Mouse (Mus musculus): ENCODE measurements around the gene Bach2. TPM values are rescaled to one million over a fixed set of nuclear protein-coding genes. Genes with fewer than 3 reads are reported as not detected.

Gene Bach2
- polyA plus RNA-seq, 1 experiment from 2014 or later = 12.2 TPM

GRCm38 (mm10) chr4:32281306-32281705 is 42.7 kb downstream of the Bach2 start:
- no peak for ATAC-seq (ENCODE audit: low FRiP score, low read depth)
- 90% methylated on average over 6 of the region's 6 CpGs for WGBS
- Histone ChIP-seq H3K27ac (no peak overlapping the region), H3K9ac (no peak overlapping the region), H3K4me2 (replicated peaks) (no peak overlapping the region), H3K4me1 (peaks cover 30% of the 10 kb centered on the region), H3K4me3 (no peak overlapping the region), H3K27me3 (no peaks in the 10 kb centered on the region), H3K9me3 (no peaks in the 10 kb centered on the region), H3K36me3 (no peaks in the 10 kb centered on the region)

GRCm38 (mm10) chr4:32286405-32286804 is 47.8 kb downstream of the Bach2 start:
- no peaks in the 10 kb centered on the region for H3K36me3 ChIP-seq

GRCm38 (mm10) chr4:32288036-32288860 is 49.6 kb downstream of the Bach2 start:
- 47% methylated on average over 11 of the region's 11 CpGs for WGBS
- Histone ChIP-seq H3K9me3 (no peaks in the 10 kb centered on the region), H3K27me3 (no peaks in the 10 kb centered on the region), H3K27ac (no peak overlapping the region), H3K36me3 (no peaks in the 10 kb centered on the region), H3K4me2 (replicated peaks) (no peak overlapping the region; the same call in 1 of the 2 replicates), H3K9ac (no peak overlapping the region), H3K4me3 (no peak overlapping the region), H3K4me1 (peaks cover 61% of the 10 kb centered on the region)
- peak; percentile 29; the same call in 1 of the 2 replicates for ATAC-seq (ENCODE audit: low FRiP score, low read depth)

More at GRCm38 (mm10) chr4:32286405-32286804, 47.8 kb downstream of the Bach2 start:
- Histone ChIP-seq H3K27me3 (no peaks in the 10 kb centered on the region), H3K9ac (no peak overlapping the region), H3K9me3 (no peaks in the 10 kb centered on the region), H3K27ac (no peak overlapping the region), H3K4me3 (no peak overlapping the region), H3K4me2 (replicated peaks) (no peak overlapping the region), H3K4me1 (peaks cover 43% of the 10 kb centered on the region)
- WGBS = 86% methylated on average over 8 of the region's 8 CpGs
- no peak for ATAC-seq (ENCODE audit: low FRiP score, low read depth)

DNA sequence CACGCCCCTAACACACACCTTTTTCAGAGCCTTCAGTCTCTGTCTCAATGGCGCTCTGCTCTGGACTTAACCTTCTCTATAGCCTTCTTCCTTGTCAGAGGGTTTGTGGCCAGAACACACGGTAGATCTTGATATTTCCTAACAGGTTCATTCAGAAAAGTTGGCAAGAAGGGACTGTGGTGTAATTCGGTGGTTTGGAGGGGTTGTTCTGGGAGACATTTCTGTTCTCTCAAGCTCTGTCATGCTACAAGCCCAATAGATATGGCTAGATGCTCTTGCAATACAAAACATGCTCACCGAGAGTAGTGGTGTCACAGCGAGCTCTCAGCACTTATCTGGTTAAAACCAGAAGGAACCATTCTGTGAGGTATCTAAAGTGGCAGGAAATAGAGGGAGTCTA is 51.2 kb downstream of the Bach2 start:
- peaks cover 73% of the 10 kb centered on the region for H3K4me1 ChIP-seq
- no peaks in the 10 kb centered on the region for H3K36me3 ChIP-seq
- H3K4me2 ChIP-seq (replicated peaks) = no peak overlapping the region
- H3K27ac ChIP-seq = peak overlapping the region; percentile 44; the same call in 1 of the 2 replicates
- no peaks in the 10 kb centered on the region for H3K9me3 ChIP-seq
- no peak overlapping the region for H3K4me3 ChIP-seq
- 80% methylated on average over 6 of the region's 6 CpGs for WGBS
- H3K27me3 ChIP-seq = no peaks in the 10 kb centered on the region
- H3K9ac ChIP-seq = no peak overlapping the region
- ATAC-seq (ENCODE audit: low FRiP score, low read depth) = no peak

- H3K4me3 ChIP-seq = no peak overlapping the region
- H3K27me3 ChIP-seq = no peaks in the 10 kb centered on the region
- ATAC-seq (ENCODE audit: low FRiP score, low read depth) = no peak
- H3K27ac ChIP-seq = no peak overlapping the region
- no peak overlapping the region for H3K9ac ChIP-seq
- peaks cover 73% of the 10 kb centered on the region for H3K4me1 ChIP-seq
- no peaks in the 10 kb centered on the region for H3K36me3 ChIP-seq
- WGBS = 79% methylated on average over 4 of the region's 4 CpGs
- H3K9me3 ChIP-seq = no peaks in the 10 kb centered on the region
- H3K4me2 ChIP-seq (replicated peaks) = no peak overlapping the region
Measured at GRCm38 (mm10) chr4:32291406-32291805, 52.8 kb downstream of the Bach2 start.

- Histone ChIP-seq H3K4me1 (peaks cover 81% of the 10 kb centered on the region), H3K27ac (peak overlapping the region; percentile 48; the same call in 1 of the 2 replicates)
- no peak for ATAC-seq (ENCODE audit: low FRiP score, low read depth)
Measured at GRCm38 (mm10) chr4:32293686-32294265, 55.2 kb downstream of the Bach2 start.

DNA sequence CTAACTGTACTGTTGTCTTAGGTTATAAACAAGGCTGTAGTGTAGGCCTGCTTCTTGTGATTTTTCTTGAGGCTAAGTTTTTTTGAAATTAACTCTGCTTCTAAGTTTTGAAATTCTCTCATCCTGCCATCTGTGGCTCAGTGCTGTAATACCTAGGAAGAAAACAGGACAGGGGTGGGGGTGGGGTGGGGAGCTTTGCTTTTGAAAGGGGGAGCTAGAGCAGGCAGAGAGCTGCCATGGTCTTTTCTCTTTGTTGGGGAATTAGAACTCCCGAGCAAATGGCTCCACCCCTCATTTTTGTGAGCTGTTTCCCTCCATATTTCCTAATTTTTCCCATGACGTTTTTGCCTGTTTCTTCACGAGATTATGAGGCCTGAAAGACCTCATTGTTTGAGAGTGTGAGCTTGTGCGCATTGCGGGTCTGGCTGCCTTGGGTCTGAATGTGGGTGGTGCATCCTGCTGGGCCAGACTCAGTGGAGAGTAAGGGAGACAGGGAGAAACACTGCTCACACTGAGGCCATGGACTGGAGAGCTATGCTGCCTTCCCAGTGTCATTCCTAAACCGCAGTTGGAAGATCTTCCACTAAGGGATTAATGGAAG is 58.6 kb downstream of the Bach2 start:
- WGBS = 25% methylated on average over 6 of the region's 6 CpGs
- peak; percentile 74; the same call in 1 of the 2 replicates for ATAC-seq (ENCODE audit: low FRiP score, low read depth)

More at GRCm38 (mm10) chr4:32293686-32294265, 55.2 kb downstream of the Bach2 start:
- 37% methylated on average over 7 of the region's 7 CpGs for WGBS
- Histone ChIP-seq H3K9ac (no peak overlapping the region), H3K4me2 (replicated peaks) (no peak overlapping the region), H3K36me3 (no peaks in the 10 kb centered on the region), H3K27me3 (no peaks in the 10 kb centered on the region), H3K4me3 (no peak overlapping the region), H3K9me3 (no peaks in the 10 kb centered on the region)

DNA sequence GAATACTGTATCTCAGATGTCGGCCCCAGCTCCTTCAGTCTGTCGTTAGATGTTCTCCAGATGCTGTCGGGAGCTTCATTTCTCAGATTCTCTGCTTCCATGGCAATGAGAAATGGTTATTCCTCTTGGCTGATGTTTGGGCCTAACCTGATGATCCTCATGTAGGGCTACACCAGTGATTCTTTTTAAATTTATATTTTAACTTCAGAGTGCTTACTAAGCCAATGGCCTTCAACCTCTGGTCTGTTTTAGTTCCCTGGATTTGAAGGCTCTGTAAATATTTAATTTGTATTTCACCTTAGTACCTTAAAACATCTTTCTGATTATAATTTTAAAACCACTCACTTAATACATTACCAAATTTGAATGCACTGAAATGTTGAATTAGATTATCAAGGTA is 60.6 kb downstream of the Bach2 start:
- Histone ChIP-seq H3K27ac (no peak overlapping the region), H3K4me1 (peaks cover 75% of the 10 kb centered on the region), H3K4me3 (no peak overlapping the region), H3K36me3 (no peaks in the 10 kb centered on the region), H3K9ac (no peak overlapping the region), H3K9me3 (no peaks in the 10 kb centered on the region), H3K4me2 (replicated peaks) (no peak overlapping the region), H3K27me3 (no peaks in the 10 kb centered on the region)
- WGBS = 44% methylated on average over 3 of the region's 3 CpGs
- no peak for ATAC-seq (ENCODE audit: low FRiP score, low read depth)

More for the DNA sequence above, 58.6 kb downstream of the Bach2 start:
- Histone ChIP-seq H3K9me3 (no peaks in the 10 kb centered on the region), H3K27ac (peak overlapping the region; percentile 79), H3K4me2 (replicated peaks) (peak overlapping the region; percentile 28; the same call in 1 of the 2 replicates), H3K4me1 (peaks cover 75% of the 10 kb centered on the region), H3K4me3 (no peak overlapping the region), H3K9ac (peak overlapping the region; percentile 45; the same call in 1 of the 2 replicates), H3K36me3 (no peaks in the 10 kb centered on the region), H3K27me3 (no peaks in the 10 kb centered on the region)

GRCm38 (mm10) chr4:32299970-32300369 is 61.4 kb downstream of the Bach2 start:
- whole genome bisulfite sequencing = 73% methylated on average over 3 of the region's 3 CpGs
- H3K9me3 ChIP-seq = no peaks in the 10 kb centered on the region
- H3K4me3 ChIP-seq = no peak overlapping the region
- no peaks in the 10 kb centered on the region for H3K36me3 ChIP-seq
- H3K4me2 ChIP-seq (replicated peaks) = no peak overlapping the region
- ATAC-seq (ENCODE audit: low FRiP score, low read depth) = no peak
- no peaks in the 10 kb centered on the region for H3K27me3 ChIP-seq
- H3K4me1 ChIP-seq = peaks cover 80% of the 10 kb centered on the region
- H3K27ac ChIP-seq = no peak overlapping the region
- H3K9ac ChIP-seq = no peak overlapping the region

DNA sequence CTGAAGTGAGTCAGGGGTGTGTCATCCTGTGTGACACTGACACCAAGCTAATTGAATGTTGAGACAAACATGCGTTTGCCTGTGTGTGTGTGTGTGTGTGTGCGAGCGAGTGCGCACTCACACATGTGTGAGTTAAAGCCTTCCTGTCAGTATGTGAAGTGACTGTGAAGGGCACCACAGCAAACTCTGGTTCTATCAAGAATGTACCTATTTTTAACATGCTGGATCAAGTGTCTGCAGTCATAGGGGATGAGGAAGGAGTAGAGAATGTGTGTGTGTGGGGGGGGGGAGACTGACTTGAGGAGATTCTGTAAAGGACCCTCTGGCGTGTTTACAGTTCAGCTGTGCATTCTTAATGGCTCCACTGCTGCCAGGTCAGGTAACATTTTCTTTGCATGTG is 64.1 kb downstream of the Bach2 start:
- Histone ChIP-seq H3K4me1 (peaks cover 88% of the 10 kb centered on the region), H3K4me3 (no peak overlapping the region), H3K4me2 (replicated peaks) (peak overlapping the region; percentile 54), H3K27me3 (no peaks in the 10 kb centered on the region), H3K27ac (peak overlapping the region; percentile 90), H3K36me3 (no peaks in the 10 kb centered on the region), H3K9ac (peak overlapping the region; percentile 39; the same call in 1 of the 2 replicates), H3K9me3 (no peaks in the 10 kb centered on the region)
- WGBS = 22% methylated on average over 5 of the region's 5 CpGs
- ATAC-seq (ENCODE audit: low FRiP score, low read depth) = peak; percentile 52

DNA sequence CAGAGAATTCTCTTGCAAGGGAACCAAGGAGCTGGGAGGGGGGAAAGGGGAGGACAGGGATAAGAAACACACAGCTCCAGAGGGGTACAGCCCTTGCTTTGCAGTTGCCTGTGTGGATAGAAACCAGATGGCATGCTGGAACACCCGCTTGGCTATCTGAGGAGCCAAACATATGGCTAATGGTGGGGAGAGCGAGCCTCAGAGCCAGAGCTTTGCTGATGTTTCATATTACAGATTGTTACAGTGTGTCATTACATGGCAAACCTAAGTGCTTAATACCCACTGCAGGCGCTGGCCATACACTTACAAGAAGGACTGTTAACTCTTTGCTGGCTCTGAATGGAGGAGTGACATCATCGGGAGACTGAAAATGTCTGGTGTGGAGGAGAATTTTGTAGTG is 64.5 kb downstream of the Bach2 start:
- H3K36me3 ChIP-seq = no peaks in the 10 kb centered on the region
- H3K4me3 ChIP-seq = peak overlapping the region; percentile 7; the same call in 1 of the 2 replicates
- H3K9ac ChIP-seq = 0 out of 2 replicates have a peak overlapping the region, but pooled peaks have one; percentile 39
- H3K9me3 ChIP-seq = no peaks in the 10 kb centered on the region
- H3K27me3 ChIP-seq = no peaks in the 10 kb centered on the region
- peak overlapping the region; percentile 54 for H3K4me2 ChIP-seq (replicated peaks)
- WGBS = 2% methylated on average over 4 of the region's 4 CpGs
- H3K27ac ChIP-seq = peak overlapping the region; percentile 90
- peak; percentile 88 for ATAC-seq (ENCODE audit: low FRiP score, low read depth)
- peaks cover 84% of the 10 kb centered on the region for H3K4me1 ChIP-seq

GRCm38 (mm10) chr4:32303674-32304073 is 65.1 kb downstream of the Bach2 start:
- no peak overlapping the region for H3K9ac ChIP-seq
- ATAC-seq (ENCODE audit: low FRiP score, low read depth) = peak; percentile 76

More at GRCm38 (mm10) chr4:32303674-32304073, 65.1 kb downstream of the Bach2 start:
- WGBS = under 1% methylated on average over 8 of the region's 8 CpGs
- Histone ChIP-seq H3K36me3 (no peaks in the 10 kb centered on the region), H3K4me2 (replicated peaks) (peak overlapping the region; percentile 54), H3K27ac (peak overlapping the region; percentile 90), H3K4me1 (peaks cover 78% of the 10 kb centered on the region), H3K9me3 (no peaks in the 10 kb centered on the region), H3K27me3 (no peaks in the 10 kb centered on the region), H3K4me3 (peak overlapping the region; percentile 7; the same call in 1 of the 2 replicates)

Data from limb, embryonic 13.5 days (tissue).